Mouse (Mus musculus): ENCODE data around the gene Mphosph6. TPM values are rescaled to one million over a fixed set of nuclear protein-coding genes. Genes with fewer than 3 reads are reported as not detected.

Gene Mphosph6
- total RNA-seq, 4 experiments from 2014 or later = 4.7 to 10.2 (median 9.4) TPM

GRCm38 (mm10) chr8:117771115-117771836 is 30.5 kb downstream of the Mphosph6 start:
- DNase-seq (ENCODE audit: low spot score) = no peak

GRCm38 (mm10) chr8:117768971-117769370 is 32.8 kb downstream of the Mphosph6 start:
- no peak for DNase-seq (ENCODE audit: low spot score)

- DNase-seq (ENCODE audit: low spot score) = no peak
Observed at GRCm38 (mm10) chr8:117765947-117766346, 35.8 kb downstream of the Mphosph6 start.

GRCm38 (mm10) chr8:117764625-117765024 is 37.1 kb downstream of the Mphosph6 start:
- no peak for DNase-seq (ENCODE audit: low spot score)

- no peak for DNase-seq (ENCODE audit: low spot score)
Observed at GRCm38 (mm10) chr8:117762776-117763175, 39.0 kb downstream of the Mphosph6 start.

- no peak for DNase-seq (ENCODE audit: low spot score)
Observed at GRCm38 (mm10) chr8:117757900-117758299, 43.8 kb downstream of the Mphosph6 start.

GRCm38 (mm10) chr8:117749436-117749835 is 52.3 kb downstream of the Mphosph6 start:
- DNase-seq (ENCODE audit: low spot score) = no peak

- no peak for DNase-seq (ENCODE audit: low spot score)
Observed at GRCm38 (mm10) chr8:117747886-117748730, 53.6 kb downstream of the Mphosph6 start.

GRCm38 (mm10) chr8:117747428-117747827 is 54.3 kb downstream of the Mphosph6 start:
- DNase-seq (ENCODE audit: low spot score) = no peak

GRCm38 (mm10) chr8:117746651-117747050 is 55.1 kb downstream of the Mphosph6 start:
- DNase-seq (ENCODE audit: low spot score) = no peak

GRCm38 (mm10) chr8:117742431-117743012 is 59.2 kb downstream of the Mphosph6 start:
- no peak for DNase-seq (ENCODE audit: low spot score)

Other genes with a start within 250 kb of the Mphosph6 start
- gene Sdr42e1, start 128.3 kb downstream of the Mphosph6 start, total RNA-seq (2022) = 1 to 10 TPM; 2.1 to 2.8 (median 2.2) TPM
- not detected for gene Hsd17b2, start 100.0 kb downstream of the Mphosph6 start, total RNA-seq (2022)